Mouse (Mus musculus): Measurements from ENCODE around the gene Nbl1. TPM values are rescaled to one million over a fixed set of nuclear protein-coding genes. Genes with fewer than 3 reads are reported as not detected.
A peak's percentile ranks its signal among the peaks of the same experiment; 100 is the strongest.

Nbl1 gene
- polyA plus RNA-seq, 1 experiment from 2014 or later = 27.5 TPM

GRCm38 (mm10) chr4:139129806-139130700 is 37.3 kb upstream of the Nbl1 start:
- ATAC-seq (ENCODE audit: low FRiP score, low TSS enrichment) (peak; percentile 25; the same call in 1 of the 2 replicates), DNase-seq (peak; percentile 49)
- peak overlapping the region; percentile 91 for H3K4me2 ChIP-seq (ENCODE audit: low read length)
- H3K9me3 ChIP-seq (ENCODE audit: control insufficient read depth, low read length) = no peaks in the 10 kb centered on the region
- H3K27me3 ChIP-seq (ENCODE audit: control insufficient read depth, insufficient read depth, low read length) = no peaks in the 10 kb centered on the region
- H3K9ac ChIP-seq (replicated peaks; ENCODE audit: low read length) = peak overlapping the region; percentile 86
- H3K36me3 ChIP-seq (ENCODE audit: control insufficient read depth, insufficient read depth, low read length) = no peaks in the 10 kb centered on the region
- peaks cover 18% of the 10 kb centered on the region for H3K4me1 ChIP-seq (ENCODE audit: control insufficient read depth, insufficient read depth, low read length)
- 3% methylated on average over 57 of the region's 57 CpGs for WGBS
- H3K27ac ChIP-seq (replicated peaks; ENCODE audit: low read depth, low read length) = peak overlapping the region; percentile 88
- H3K4me3 ChIP-seq (replicated peaks; ENCODE audit: low read depth, low read length) = peak overlapping the region; percentile 96

DNA sequence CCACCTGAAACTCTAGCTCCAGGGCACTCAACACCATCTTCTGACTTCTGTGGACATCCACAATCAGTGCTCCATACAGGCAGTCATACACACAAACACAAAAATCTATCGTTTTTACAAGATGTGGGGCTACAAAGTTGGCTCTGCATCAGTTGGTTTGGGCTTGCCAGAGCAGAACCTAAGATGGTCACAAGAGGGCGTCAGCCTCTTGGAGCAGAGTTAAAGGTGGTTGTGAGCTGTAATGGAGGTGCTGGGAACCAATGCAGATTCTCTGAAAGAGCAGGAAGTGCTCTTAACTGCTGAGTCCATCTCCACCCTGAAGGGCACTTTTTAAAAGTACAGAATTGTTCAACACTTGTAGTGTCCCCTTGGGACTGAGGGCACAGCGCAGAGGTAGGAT is 33.7 kb upstream of the Nbl1 start:
- no peak for DNase-seq
- Histone ChIP-seq H3K36me3 (ENCODE audit: control insufficient read depth, insufficient read depth, low read length) (no peaks in the 10 kb centered on the region), H3K4me2 (ENCODE audit: low read length) (no peak overlapping the region), H3K9me3 (ENCODE audit: control insufficient read depth, low read length) (no peaks in the 10 kb centered on the region), H3K27ac (replicated peaks; ENCODE audit: low read depth, low read length) (no peak overlapping the region), H3K9ac (replicated peaks; ENCODE audit: low read length) (no peak overlapping the region), H3K4me1 (ENCODE audit: control insufficient read depth, insufficient read depth, low read length) (peaks cover 11% of the 10 kb centered on the region), H3K4me3 (replicated peaks; ENCODE audit: low read depth, low read length) (no peak overlapping the region), H3K27me3 (ENCODE audit: control insufficient read depth, insufficient read depth, low read length) (no peaks in the 10 kb centered on the region)
- ATAC-seq (ENCODE audit: low FRiP score, low TSS enrichment) = no peak
- 95% methylated on average over 3 of the region's 3 CpGs for WGBS

GRCm38 (mm10) chr4:139124940-139125339 is 32.1 kb upstream of the Nbl1 start:
- DNase-seq = no peak
- no peak for ATAC-seq (ENCODE audit: low FRiP score, low TSS enrichment)
- no peaks in the 10 kb centered on the region for H3K27me3 ChIP-seq (ENCODE audit: control insufficient read depth, insufficient read depth, low read length)
- no peak overlapping the region for H3K27ac ChIP-seq (replicated peaks; ENCODE audit: low read depth, low read length)
- H3K4me2 ChIP-seq (ENCODE audit: low read length) = no peak overlapping the region
- 94% methylated on average over 6 of the region's 6 CpGs for WGBS
- H3K4me3 ChIP-seq (replicated peaks; ENCODE audit: low read depth, low read length) = no peak overlapping the region
- peaks cover 10% of the 10 kb centered on the region for H3K4me1 ChIP-seq (ENCODE audit: control insufficient read depth, insufficient read depth, low read length)
- H3K9ac ChIP-seq (replicated peaks; ENCODE audit: low read length) = no peak overlapping the region
- H3K36me3 ChIP-seq (ENCODE audit: control insufficient read depth, insufficient read depth, low read length) = no peaks in the 10 kb centered on the region
- no peaks in the 10 kb centered on the region for H3K9me3 ChIP-seq (ENCODE audit: control insufficient read depth, low read length)

DNA sequence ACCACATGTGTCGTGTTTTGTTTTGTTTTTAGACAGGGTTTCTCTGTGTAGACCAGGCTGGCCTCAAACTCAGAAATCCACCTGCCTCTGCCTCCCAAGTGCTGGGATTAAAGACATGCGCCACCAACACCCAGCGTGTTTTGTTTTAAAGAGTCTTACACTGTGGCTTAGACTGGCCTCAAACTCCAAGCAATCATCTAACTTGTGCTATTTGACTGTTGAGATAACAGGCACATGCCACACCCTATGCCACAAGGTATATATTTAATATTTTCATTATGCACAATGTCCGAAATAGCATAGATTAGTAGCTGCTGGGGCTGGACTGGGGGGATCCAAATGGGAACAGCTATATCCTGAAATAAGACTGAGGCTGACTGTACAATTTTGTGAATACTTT is 29.8 kb upstream of the Nbl1 start:
- Histone ChIP-seq H3K36me3 (ENCODE audit: control insufficient read depth, insufficient read depth, low read length) (no peaks in the 10 kb centered on the region), H3K4me3 (replicated peaks; ENCODE audit: low read depth, low read length) (no peak overlapping the region), H3K9me3 (ENCODE audit: control insufficient read depth, low read length) (no peaks in the 10 kb centered on the region), H3K4me1 (ENCODE audit: control insufficient read depth, insufficient read depth, low read length) (no peaks in the 10 kb centered on the region), H3K27ac (replicated peaks; ENCODE audit: low read depth, low read length) (no peak overlapping the region), H3K9ac (replicated peaks; ENCODE audit: low read length) (no peak overlapping the region), H3K4me2 (ENCODE audit: low read length) (no peak overlapping the region), H3K27me3 (ENCODE audit: control insufficient read depth, insufficient read depth, low read length) (no peaks in the 10 kb centered on the region)
- DNase-seq (no peak), ATAC-seq (ENCODE audit: low FRiP score, low TSS enrichment) (no peak)
- 96% methylated on average over 4 of the region's 4 CpGs for WGBS

DNA sequence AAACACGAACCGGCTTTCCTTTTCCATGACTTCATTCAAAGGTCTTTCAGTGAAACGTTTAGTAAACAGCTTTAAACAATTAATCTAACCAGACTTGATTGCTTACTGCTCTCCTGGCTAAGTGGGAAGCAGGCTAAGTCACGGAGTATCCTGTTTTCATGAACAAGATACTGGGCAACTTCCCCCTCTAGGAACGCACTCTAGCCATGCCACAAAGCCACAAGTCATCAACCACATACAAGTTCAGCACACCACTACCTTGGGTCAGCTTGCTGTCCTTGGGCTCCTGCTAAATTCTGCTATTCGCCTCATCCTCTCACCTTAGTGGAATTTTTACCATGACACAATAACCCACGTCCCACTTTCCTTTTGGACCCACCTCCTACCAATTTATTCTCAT is 28.2 kb upstream of the Nbl1 start:
- H3K36me3 ChIP-seq (ENCODE audit: control insufficient read depth, insufficient read depth, low read length) = no peaks in the 10 kb centered on the region
- DNase-seq = no peak
- no peak overlapping the region for H3K4me2 ChIP-seq (ENCODE audit: low read length)
- ATAC-seq (ENCODE audit: low FRiP score, low TSS enrichment) = no peak
- no peak overlapping the region for H3K4me3 ChIP-seq (replicated peaks; ENCODE audit: low read depth, low read length)
- no peak overlapping the region for H3K9ac ChIP-seq (replicated peaks; ENCODE audit: low read length)
- H3K27ac ChIP-seq (replicated peaks; ENCODE audit: low read depth, low read length) = no peak overlapping the region
- 86% methylated on average over 7 of the region's 7 CpGs for WGBS
- H3K4me1 ChIP-seq (ENCODE audit: control insufficient read depth, insufficient read depth, low read length) = no peaks in the 10 kb centered on the region
- no peaks in the 10 kb centered on the region for H3K9me3 ChIP-seq (ENCODE audit: control insufficient read depth, low read length)
- no peaks in the 10 kb centered on the region for H3K27me3 ChIP-seq (ENCODE audit: control insufficient read depth, insufficient read depth, low read length)

DNA sequence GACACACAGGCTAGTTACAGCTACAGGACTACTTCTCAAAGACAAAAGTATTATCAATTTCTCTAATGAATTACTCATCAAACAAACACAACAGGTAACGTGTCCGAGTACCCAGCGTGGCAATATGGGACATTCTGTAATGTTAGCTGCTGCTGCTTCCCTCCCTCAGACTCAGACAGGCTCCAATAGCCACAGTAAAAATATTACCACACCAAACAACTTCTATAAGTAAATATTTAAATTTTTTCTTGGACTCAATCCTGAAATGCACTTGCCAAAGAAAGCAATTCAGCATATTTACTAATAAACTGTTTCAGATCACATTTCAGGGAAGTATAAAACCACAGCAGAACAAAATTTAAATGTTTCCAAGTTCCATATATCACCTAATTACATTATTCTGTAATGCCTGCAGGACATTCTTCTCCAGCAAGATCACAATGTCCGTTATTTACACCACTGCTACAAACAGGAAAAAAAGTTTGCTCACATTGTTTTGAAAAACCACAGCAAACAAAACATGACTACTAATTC is 27.6 kb upstream of the Nbl1 start:
- WGBS = 86% methylated on average over 4 of the region's 4 CpGs
- H3K4me3 ChIP-seq (replicated peaks; ENCODE audit: low read depth, low read length) = no peak overlapping the region
- ATAC-seq (ENCODE audit: low FRiP score, low TSS enrichment) (no peak), DNase-seq (no peak)
- H3K27me3 ChIP-seq (ENCODE audit: control insufficient read depth, insufficient read depth, low read length) = no peaks in the 10 kb centered on the region
- no peak overlapping the region for H3K4me2 ChIP-seq (ENCODE audit: low read length)
- no peaks in the 10 kb centered on the region for H3K9me3 ChIP-seq (ENCODE audit: control insufficient read depth, low read length)
- no peaks in the 10 kb centered on the region for H3K36me3 ChIP-seq (ENCODE audit: control insufficient read depth, insufficient read depth, low read length)
- H3K27ac ChIP-seq (replicated peaks; ENCODE audit: low read depth, low read length) = no peak overlapping the region
- H3K9ac ChIP-seq (replicated peaks; ENCODE audit: low read length) = no peak overlapping the region
- H3K4me1 ChIP-seq (ENCODE audit: control insufficient read depth, insufficient read depth, low read length) = no peaks in the 10 kb centered on the region

GRCm38 (mm10) chr4:139116356-139117063 is 23.7 kb upstream of the Nbl1 start:
- no peak overlapping the region for H3K9ac ChIP-seq (replicated peaks; ENCODE audit: low read length)
- H3K4me3 ChIP-seq (replicated peaks; ENCODE audit: low read depth, low read length) = no peak overlapping the region
- H3K27me3 ChIP-seq (ENCODE audit: control insufficient read depth, insufficient read depth, low read length) = no peaks in the 10 kb centered on the region
- no peaks in the 10 kb centered on the region for H3K9me3 ChIP-seq (ENCODE audit: control insufficient read depth, low read length)
- no peak overlapping the region for H3K27ac ChIP-seq (replicated peaks; ENCODE audit: low read depth, low read length)
- no peak for ATAC-seq (ENCODE audit: low FRiP score, low TSS enrichment)
- WGBS = 84% methylated on average over 3 of the region's 3 CpGs
- 0 out of 2 replicates have a peak, but pooled peaks cover 9% of the 10 kb centered on the region for H3K4me1 ChIP-seq (ENCODE audit: control insufficient read depth, insufficient read depth, low read length)
- no peak overlapping the region for H3K4me2 ChIP-seq (ENCODE audit: low read length)
- no peaks in the 10 kb centered on the region for H3K36me3 ChIP-seq (ENCODE audit: control insufficient read depth, insufficient read depth, low read length)
- DNase-seq = no peak

- DNase-seq = no peak
- no peak overlapping the region for H3K4me2 ChIP-seq (ENCODE audit: low read length)
- H3K4me1 ChIP-seq (ENCODE audit: control insufficient read depth, insufficient read depth, low read length) = 0 out of 2 replicates have a peak, but pooled peaks cover 9% of the 10 kb centered on the region
- ATAC-seq (ENCODE audit: low FRiP score, low TSS enrichment) = no peak
- no peak overlapping the region for H3K27ac ChIP-seq (replicated peaks; ENCODE audit: low read depth, low read length)
- no peak overlapping the region for H3K4me3 ChIP-seq (replicated peaks; ENCODE audit: low read depth, low read length)
- 94% methylated on average over 5 of the region's 5 CpGs for WGBS
- H3K27me3 ChIP-seq (ENCODE audit: control insufficient read depth, insufficient read depth, low read length) = no peaks in the 10 kb centered on the region
- no peak overlapping the region for H3K9ac ChIP-seq (replicated peaks; ENCODE audit: low read length)
- H3K9me3 ChIP-seq (ENCODE audit: control insufficient read depth, low read length) = no peaks in the 10 kb centered on the region
- no peaks in the 10 kb centered on the region for H3K36me3 ChIP-seq (ENCODE audit: control insufficient read depth, insufficient read depth, low read length)
Observed at GRCm38 (mm10) chr4:139115721-139116120, 22.9 kb upstream of the Nbl1 start.

Measured in midbrain, embryonic 14.5 days (tissue).